Mouse (Mus musculus): Measurements from ENCODE around the gene Map3k5. TPM values are rescaled to one million over a fixed set of nuclear protein-coding genes. Genes with fewer than 3 reads are reported as not detected.
A peak's percentile ranks its signal among the peaks of the same experiment; 100 is the strongest.

Gene Map3k5
- polyA plus RNA-seq, 1 experiment from 2014 or later: 1.4 TPM

- H3K27me3 ChIP-seq (ENCODE audit: control insufficient read depth, insufficient read depth, low read length): no peaks in the 10 kb centered on the region
- H3K4me3 ChIP-seq (ENCODE audit: low read depth, low read length): no peak overlapping the region
- no peak overlapping the region for H3K9ac ChIP-seq (ENCODE audit: low read length)
- H3K27ac ChIP-seq (ENCODE audit: low read depth, low read length): no peak overlapping the region
- H3K36me3 ChIP-seq (ENCODE audit: control insufficient read depth, insufficient read depth, low read length): no peaks in the 10 kb centered on the region
- H3K9me3 ChIP-seq (ENCODE audit: control insufficient read depth, low read length): no peaks in the 10 kb centered on the region
- no peaks in the 10 kb centered on the region for H3K4me1 ChIP-seq (ENCODE audit: control insufficient read depth, insufficient read depth, low read length)
- WGBS: 78% methylated on average over 8 of the region's 8 CpGs
- H3K4me2 ChIP-seq (ENCODE audit: low read depth): no peak overlapping the region
- no peak for DNase-seq (ENCODE audit: low spot score)
- ATAC-seq (ENCODE audit: insufficient read depth, low FRiP score, low TSS enrichment): no peak
These were observed 66.1 kb downstream of the Map3k5 start for GRCm38 (mm10) chr10:20000408-20000770.

- no peaks in the 10 kb centered on the region for H3K9me3 ChIP-seq (ENCODE audit: control insufficient read depth, low read length)
- WGBS: 30% methylated on average over 5 of the region's 5 CpGs
- DNase-seq (ENCODE audit: low spot score): peak; percentile 18
These were observed 67.7 kb downstream of the Map3k5 start for GRCm38 (mm10) chr10:20001990-20002389.

DNA sequence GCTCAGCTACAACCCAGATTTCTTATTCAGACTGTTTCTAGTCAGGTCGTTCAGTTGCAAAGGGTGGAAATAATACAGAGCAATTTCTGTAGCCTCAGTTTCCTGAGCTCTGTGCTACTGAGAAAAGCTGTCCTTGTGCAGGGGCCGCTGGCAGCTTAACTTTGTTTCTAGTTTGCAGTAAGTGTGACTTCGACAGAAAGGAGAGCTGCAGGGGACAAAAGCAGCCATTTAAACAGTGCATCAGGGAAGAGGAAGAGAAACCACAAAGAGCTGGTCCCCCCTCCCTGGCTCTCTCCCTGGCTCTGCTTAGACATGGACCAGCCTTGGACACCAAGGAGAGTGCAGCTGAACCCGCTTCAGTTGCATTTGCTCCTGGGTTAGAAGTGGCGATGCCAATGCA lies 68.7 kb downstream of the Map3k5 start:
- Histone ChIP-seq H3K36me3 (ENCODE audit: control insufficient read depth, insufficient read depth, low read length) (no peaks in the 10 kb centered on the region), H3K27ac (ENCODE audit: low read depth, low read length) (no peak overlapping the region), H3K4me3 (ENCODE audit: low read depth, low read length) (no peak overlapping the region), H3K27me3 (ENCODE audit: control insufficient read depth, insufficient read depth, low read length) (no peaks in the 10 kb centered on the region), H3K4me1 (ENCODE audit: control insufficient read depth, insufficient read depth, low read length) (no peaks in the 10 kb centered on the region), H3K9me3 (ENCODE audit: control insufficient read depth, low read length) (no peaks in the 10 kb centered on the region), H3K9ac (ENCODE audit: low read length) (no peak overlapping the region), H3K4me2 (ENCODE audit: low read depth) (no peak overlapping the region)
- 47% methylated on average over 5 of the region's 5 CpGs for WGBS
- ATAC-seq (ENCODE audit: insufficient read depth, low FRiP score, low TSS enrichment) (no peak), DNase-seq (ENCODE audit: low spot score) (no peak)

More at GRCm38 (mm10) chr10:20001990-20002389, 67.7 kb downstream of the Map3k5 start:
- Histone ChIP-seq H3K4me2 (ENCODE audit: low read depth) (no peak overlapping the region), H3K27ac (ENCODE audit: low read depth, low read length) (no peak overlapping the region), H3K9ac (ENCODE audit: low read length) (no peak overlapping the region), H3K4me3 (ENCODE audit: low read depth, low read length) (no peak overlapping the region), H3K36me3 (ENCODE audit: control insufficient read depth, insufficient read depth, low read length) (no peaks in the 10 kb centered on the region), H3K4me1 (ENCODE audit: control insufficient read depth, insufficient read depth, low read length) (no peaks in the 10 kb centered on the region), H3K27me3 (ENCODE audit: control insufficient read depth, insufficient read depth, low read length) (no peaks in the 10 kb centered on the region)
- ATAC-seq (ENCODE audit: insufficient read depth, low FRiP score, low TSS enrichment): 0 out of 2 replicates have a peak, but pooled peaks have one; percentile 13

DNA sequence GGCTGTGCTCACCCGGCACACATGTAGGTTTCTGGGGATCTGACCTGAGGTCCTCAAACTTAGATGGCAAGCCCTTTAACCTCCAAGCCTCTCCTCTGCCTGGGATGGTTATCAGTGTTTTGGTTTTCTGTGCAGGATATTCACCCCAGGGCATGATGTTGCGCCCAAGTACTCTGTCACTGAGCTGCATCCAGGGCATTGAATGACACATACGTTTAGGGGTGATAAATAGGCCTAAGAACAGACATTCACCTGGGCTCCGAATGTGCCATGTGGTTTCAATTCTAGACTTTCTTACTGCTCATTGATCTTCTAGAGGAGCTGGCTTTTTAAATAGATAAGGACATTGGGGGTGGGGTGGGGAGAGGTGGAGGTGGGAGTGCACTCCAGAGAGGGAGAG lies 70.5 kb downstream of the Map3k5 start:
- 75% methylated on average over 4 of the region's 4 CpGs for WGBS
- ATAC-seq (ENCODE audit: insufficient read depth, low FRiP score, low TSS enrichment): no peak

DNA sequence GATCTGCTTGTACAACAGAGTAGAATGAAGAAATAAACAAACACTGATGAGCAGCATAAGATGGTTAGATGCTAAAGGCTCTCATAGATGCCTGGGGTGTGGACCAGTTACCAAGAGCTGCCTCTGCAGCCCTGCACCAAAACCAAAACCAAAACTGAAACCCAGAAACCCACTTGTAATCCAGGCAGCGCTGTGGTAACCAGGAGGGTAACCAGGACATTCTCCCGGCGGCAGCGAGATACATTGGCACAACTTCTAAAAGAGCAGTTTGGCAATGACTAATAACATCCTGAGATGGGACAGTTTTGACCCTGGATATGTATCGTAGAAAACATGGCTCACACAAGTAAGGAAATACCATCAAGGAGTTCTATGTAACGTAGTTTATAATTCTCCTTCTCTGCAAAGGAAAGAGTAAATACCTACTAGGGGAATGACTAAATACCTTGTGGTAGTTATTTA lies 71.2 kb downstream of the Map3k5 start:
- H3K9me3 ChIP-seq (ENCODE audit: control insufficient read depth, low read length): no peaks in the 10 kb centered on the region
- 95% methylated on average over 6 of the region's 6 CpGs for WGBS
- H3K27ac ChIP-seq (ENCODE audit: low read depth, low read length): no peak overlapping the region
- no peak overlapping the region for H3K4me3 ChIP-seq (ENCODE audit: low read depth, low read length)
- ATAC-seq (ENCODE audit: insufficient read depth, low FRiP score, low TSS enrichment): no peak
- H3K9ac ChIP-seq (ENCODE audit: low read length): no peak overlapping the region
- no peak overlapping the region for H3K4me2 ChIP-seq (ENCODE audit: low read depth)
- H3K4me1 ChIP-seq (ENCODE audit: control insufficient read depth, insufficient read depth, low read length): no peaks in the 10 kb centered on the region
- H3K27me3 ChIP-seq (ENCODE audit: control insufficient read depth, insufficient read depth, low read length): no peaks in the 10 kb centered on the region
- DNase-seq (ENCODE audit: low spot score): no peak
- no peaks in the 10 kb centered on the region for H3K36me3 ChIP-seq (ENCODE audit: control insufficient read depth, insufficient read depth, low read length)

More for the DNA sequence above, 70.5 kb downstream of the Map3k5 start:
- Histone ChIP-seq H3K9me3 (ENCODE audit: control insufficient read depth, low read length) (no peaks in the 10 kb centered on the region), H3K9ac (ENCODE audit: low read length) (no peak overlapping the region), H3K27ac (ENCODE audit: low read depth, low read length) (no peak overlapping the region), H3K4me2 (ENCODE audit: low read depth) (no peak overlapping the region), H3K27me3 (ENCODE audit: control insufficient read depth, insufficient read depth, low read length) (no peaks in the 10 kb centered on the region), H3K4me1 (ENCODE audit: control insufficient read depth, insufficient read depth, low read length) (no peaks in the 10 kb centered on the region), H3K4me3 (ENCODE audit: low read depth, low read length) (no peak overlapping the region), H3K36me3 (ENCODE audit: control insufficient read depth, insufficient read depth, low read length) (no peaks in the 10 kb centered on the region)
- no peak for DNase-seq (ENCODE audit: low spot score)

DNA sequence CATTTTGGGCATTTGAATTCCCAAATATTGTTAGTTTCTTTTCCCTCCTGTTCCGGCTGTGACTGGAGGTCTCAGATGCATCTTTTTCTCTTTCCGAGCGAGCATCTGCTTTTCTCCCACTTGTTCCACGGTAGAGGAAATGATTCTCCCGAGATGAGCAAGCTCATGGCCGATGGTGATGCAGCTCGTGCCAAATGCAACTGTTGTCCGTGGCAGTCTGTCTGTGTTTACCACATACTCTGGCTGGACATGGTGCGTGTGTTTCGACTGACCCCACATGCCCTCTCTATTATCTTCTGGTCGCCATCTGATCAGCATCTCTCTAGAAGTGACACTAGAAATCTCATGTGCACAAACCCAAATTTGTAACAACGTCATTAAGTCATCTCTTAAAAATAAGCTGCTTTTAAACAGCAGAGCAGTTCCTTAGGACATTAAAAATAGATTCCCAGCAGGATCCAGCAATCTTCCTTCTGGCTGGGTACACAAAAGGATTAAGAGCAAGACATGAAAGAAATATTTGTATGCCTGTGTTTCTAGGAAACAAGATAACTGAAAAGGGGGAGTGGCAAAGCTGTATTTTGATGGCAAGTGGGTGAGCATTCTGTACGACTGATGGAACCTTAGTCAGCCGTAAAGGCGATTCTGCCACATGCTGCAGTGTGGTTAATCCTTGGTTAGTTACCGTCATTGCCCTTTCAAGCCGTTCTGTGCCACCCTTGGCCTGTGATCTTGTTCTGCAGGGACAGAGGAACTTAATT lies 72.2 kb downstream of the Map3k5 start:
- Histone ChIP-seq H3K4me3 (ENCODE audit: low read depth, low read length) (no peak overlapping the region), H3K27ac (ENCODE audit: low read depth, low read length) (no peak overlapping the region), H3K9ac (ENCODE audit: low read length) (no peak overlapping the region), H3K36me3 (ENCODE audit: control insufficient read depth, insufficient read depth, low read length) (no peaks in the 10 kb centered on the region), H3K27me3 (ENCODE audit: control insufficient read depth, insufficient read depth, low read length) (no peaks in the 10 kb centered on the region), H3K9me3 (ENCODE audit: control insufficient read depth, low read length) (no peaks in the 10 kb centered on the region), H3K4me1 (ENCODE audit: control insufficient read depth, insufficient read depth, low read length) (no peaks in the 10 kb centered on the region), H3K4me2 (ENCODE audit: low read depth) (no peak overlapping the region)
- DNase-seq (ENCODE audit: low spot score) (no peak), ATAC-seq (ENCODE audit: insufficient read depth, low FRiP score, low TSS enrichment) (no peak)
- WGBS: 74% methylated on average over 17 of the region's 17 CpGs

DNA sequence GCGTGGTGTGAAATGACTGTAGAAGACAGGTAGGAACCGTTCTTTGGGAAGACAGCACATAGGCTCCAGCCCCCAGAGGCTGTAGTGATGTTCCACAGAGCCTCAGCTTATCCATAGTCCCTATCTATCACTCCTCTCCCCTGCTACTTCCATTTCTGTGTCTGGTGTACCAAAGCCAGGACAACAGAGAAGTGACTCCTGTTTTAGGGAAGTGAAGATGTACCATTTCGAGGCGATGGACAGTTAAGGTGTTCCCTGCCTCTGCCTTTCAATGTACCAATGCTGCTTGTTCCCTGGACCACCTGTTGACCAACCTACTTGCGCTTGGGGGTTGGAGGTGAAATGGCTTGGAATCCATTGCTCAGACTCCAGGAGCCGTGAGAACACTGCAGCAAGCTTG lies 75.0 kb downstream of the Map3k5 start:
- no peaks in the 10 kb centered on the region for H3K27me3 ChIP-seq (ENCODE audit: control insufficient read depth, insufficient read depth, low read length)
- no peak overlapping the region for H3K4me3 ChIP-seq (ENCODE audit: low read depth, low read length)
- ATAC-seq (ENCODE audit: insufficient read depth, low FRiP score, low TSS enrichment) (no peak), DNase-seq (ENCODE audit: low spot score) (no peak)
- no peaks in the 10 kb centered on the region for H3K9me3 ChIP-seq (ENCODE audit: control insufficient read depth, low read length)
- H3K9ac ChIP-seq (ENCODE audit: low read length): no peak overlapping the region
- H3K4me1 ChIP-seq (ENCODE audit: control insufficient read depth, insufficient read depth, low read length): no peaks in the 10 kb centered on the region
- no peak overlapping the region for H3K27ac ChIP-seq (ENCODE audit: low read depth, low read length)
- no peak overlapping the region for H3K4me2 ChIP-seq (ENCODE audit: low read depth)
- WGBS: 94% methylated on average over 6 of the region's 6 CpGs
- H3K36me3 ChIP-seq (ENCODE audit: control insufficient read depth, insufficient read depth, low read length): no peaks in the 10 kb centered on the region

GRCm38 (mm10) chr10:20010018-20010417 lies 75.7 kb downstream of the Map3k5 start:
- WGBS: 92% methylated on average over 3 of the region's 3 CpGs
- Histone ChIP-seq H3K4me2 (ENCODE audit: low read depth) (no peak overlapping the region), H3K27me3 (ENCODE audit: control insufficient read depth, insufficient read depth, low read length) (no peaks in the 10 kb centered on the region), H3K4me1 (ENCODE audit: control insufficient read depth, insufficient read depth, low read length) (no peaks in the 10 kb centered on the region), H3K9ac (ENCODE audit: low read length) (no peak overlapping the region), H3K9me3 (ENCODE audit: control insufficient read depth, low read length) (no peaks in the 10 kb centered on the region), H3K27ac (ENCODE audit: low read depth, low read length) (no peak overlapping the region), H3K36me3 (ENCODE audit: control insufficient read depth, insufficient read depth, low read length) (no peaks in the 10 kb centered on the region), H3K4me3 (ENCODE audit: low read depth, low read length) (no peak overlapping the region)
- DNase-seq (ENCODE audit: low spot score): no peak
- ATAC-seq (ENCODE audit: insufficient read depth, low FRiP score, low TSS enrichment): no peak

GRCm38 (mm10) chr10:20018406-20018805 lies 84.1 kb downstream of the Map3k5 start:
- WGBS: 93% methylated on average over 10 of the region's 10 CpGs
- Histone ChIP-seq H3K4me2 (ENCODE audit: low read depth) (no peak overlapping the region), H3K27me3 (ENCODE audit: control insufficient read depth, insufficient read depth, low read length) (no peaks in the 10 kb centered on the region), H3K9ac (ENCODE audit: low read length) (no peak overlapping the region), H3K4me3 (ENCODE audit: low read depth, low read length) (no peak overlapping the region), H3K9me3 (ENCODE audit: control insufficient read depth, low read length) (no peaks in the 10 kb centered on the region), H3K27ac (ENCODE audit: low read depth, low read length) (no peak overlapping the region), H3K4me1 (ENCODE audit: control insufficient read depth, insufficient read depth, low read length) (no peaks in the 10 kb centered on the region), H3K36me3 (ENCODE audit: control insufficient read depth, insufficient read depth, low read length) (no peaks in the 10 kb centered on the region)
- no peak for DNase-seq (ENCODE audit: low spot score)
- ATAC-seq (ENCODE audit: insufficient read depth, low FRiP score, low TSS enrichment): no peak

Measured in neural tube, embryonic 11.5 days (tissue).